Mouse (Mus musculus) kidney, embryonic 14.5 days (tissue): ENCODE measurements at regions not wholly inside any gene's neighbourhood (a gene's known extent, or its start where the extent isn't known, plus 50 kb on each side); places are given as distances from the start of the nearest gene placed in this dataset.
A peak's percentile ranks its signal among the peaks of the same experiment; 100 is the strongest.

Source experiments
- ATAC-seq: fragments of 200-750 bp; cut with Nextera tagmentation; 2 replicates; pipeline ENCODE4 v1.8.0; 2017; ENCODE audit warnings: moderate number of reproducible peaks, mild to moderate bottlenecking, moderate TSS enrichment, moderate library complexity; ENCODE audit not compliant: low FRiP score, low TSS enrichment
- H3K27ac ChIP-seq: fragments of 300-500 bp; sonication (generic); 2 replicates; pipeline ENCODE4 v1.5.1; 2014; ENCODE audit warnings: low read depth, mild to moderate bottlenecking, low read length, moderate library complexity, mixed read lengths
- H3K27me3 ChIP-seq: fragments of 300-500 bp; sonication (generic); 2 replicates; pipeline ENCODE4 v1.6.1; 2014; ENCODE audit warnings: mild to moderate bottlenecking, low read length; ENCODE audit not compliant: control insufficient read depth, insufficient read depth
- H3K36me3 ChIP-seq: fragments of 300-500 bp; sonication (generic); 2 replicates; pipeline ENCODE4 v1.6.1; 2014; ENCODE audit warnings: low read length, mixed read lengths; ENCODE audit not compliant: control insufficient read depth, insufficient read depth
- H3K4me1 ChIP-seq: fragments of 300-500 bp; sonication (generic); 2 replicates; pipeline ENCODE4 v1.6.1; 2014; ENCODE audit warnings: low read length, mixed read lengths; ENCODE audit not compliant: control insufficient read depth, insufficient read depth
- H3K4me2 ChIP-seq: fragments of 300-500 bp; sonication (generic); replicated peaks from 2 replicates; pipeline ENCODE4 v1.6.1; 2014; ENCODE audit warnings: low read depth, mild to moderate bottlenecking, low read length
- H3K4me3 ChIP-seq: fragments of 300-500 bp; sonication (generic); 2 replicates; pipeline ENCODE4 v1.5.1; 2014; ENCODE audit warnings: mild to moderate bottlenecking, low read length
- H3K9ac ChIP-seq: fragments of 300-500 bp; sonication (generic); 2 replicates; pipeline ENCODE4 v1.6.1; 2014; ENCODE audit warnings: low read depth, mild to moderate bottlenecking, low read length, moderate library complexity
- H3K9me3 ChIP-seq: fragments of 300-500 bp; sonication (generic); 2 replicates; pipeline ENCODE4 v1.6.1; 2016; ENCODE audit warnings: low read length; ENCODE audit not compliant: control insufficient read depth
- WGBS: fragments of 180-500 bp; shearing (Covaris S2); extraction: QIAGEN DNeasy Blood & Tissue Kit; methylation state at CpG from one replicate; pipeline ENCODE4 v1.1.7; 2014; 5-methylcytosine and 5-hydroxymethylcytosine counted together

DNA sequence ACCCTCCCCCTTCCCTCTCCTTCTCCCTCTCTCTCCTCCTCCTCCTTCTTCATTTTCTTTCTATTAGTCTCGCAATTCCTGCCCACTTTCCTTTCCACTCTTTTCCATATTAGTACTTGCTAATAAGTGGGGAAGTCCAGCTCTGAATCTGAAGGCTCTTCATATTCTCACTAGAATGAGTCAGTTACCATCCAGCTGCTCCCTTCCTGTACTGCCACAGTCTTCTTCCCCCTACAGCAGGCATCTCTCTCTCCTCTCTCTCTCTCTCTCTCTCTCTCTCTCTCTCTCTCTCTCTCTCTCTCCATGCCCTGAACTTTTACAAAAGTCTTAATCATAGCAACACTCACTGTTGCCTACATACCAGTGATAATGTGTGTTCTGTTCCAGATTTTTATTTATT is 226.6 kb upstream of the Pter start:
- no peaks in the 10 kb centered on the region for H3K27me3 ChIP-seq
- no peak overlapping the region for H3K27ac ChIP-seq
- H3K9me3 ChIP-seq: no peaks in the 10 kb centered on the region
- no peak overlapping the region for H3K9ac ChIP-seq
- H3K36me3 ChIP-seq: no peaks in the 10 kb centered on the region
- ATAC-seq: no peak
- no peak overlapping the region for H3K4me2 ChIP-seq
- 76% methylated on average over 1 of the region's 1 CpGs for WGBS
- no peaks in the 10 kb centered on the region for H3K4me1 ChIP-seq
- H3K4me3 ChIP-seq: no peak overlapping the region

DNA sequence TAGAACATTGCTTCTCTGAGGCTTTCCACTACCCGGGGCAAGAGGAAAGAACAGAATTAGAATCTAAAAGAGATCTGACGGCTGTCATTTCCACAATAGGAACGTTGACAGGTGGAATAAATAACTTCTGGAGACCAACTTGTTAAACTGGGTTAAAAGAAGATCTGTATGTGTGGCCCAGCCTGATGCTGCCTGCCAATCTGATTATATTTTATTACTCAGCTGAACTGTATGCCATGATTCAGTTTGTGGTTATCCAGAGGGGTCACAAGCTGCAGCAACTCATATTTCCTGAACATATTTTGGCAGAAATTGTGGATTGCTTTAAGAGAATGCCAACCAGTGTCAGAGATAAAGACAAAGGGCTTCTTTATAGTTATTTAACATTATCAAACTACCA is 224.5 kb upstream of the Pter start:
- no peak overlapping the region for H3K4me2 ChIP-seq
- no peak for ATAC-seq
- no peaks in the 10 kb centered on the region for H3K4me1 ChIP-seq
- H3K27me3 ChIP-seq: no peaks in the 10 kb centered on the region
- no peak overlapping the region for H3K9ac ChIP-seq
- no peaks in the 10 kb centered on the region for H3K9me3 ChIP-seq
- WGBS: 81% methylated on average over 3 of the region's 3 CpGs
- no peak overlapping the region for H3K4me3 ChIP-seq
- no peaks in the 10 kb centered on the region for H3K36me3 ChIP-seq
- no peak overlapping the region for H3K27ac ChIP-seq

DNA sequence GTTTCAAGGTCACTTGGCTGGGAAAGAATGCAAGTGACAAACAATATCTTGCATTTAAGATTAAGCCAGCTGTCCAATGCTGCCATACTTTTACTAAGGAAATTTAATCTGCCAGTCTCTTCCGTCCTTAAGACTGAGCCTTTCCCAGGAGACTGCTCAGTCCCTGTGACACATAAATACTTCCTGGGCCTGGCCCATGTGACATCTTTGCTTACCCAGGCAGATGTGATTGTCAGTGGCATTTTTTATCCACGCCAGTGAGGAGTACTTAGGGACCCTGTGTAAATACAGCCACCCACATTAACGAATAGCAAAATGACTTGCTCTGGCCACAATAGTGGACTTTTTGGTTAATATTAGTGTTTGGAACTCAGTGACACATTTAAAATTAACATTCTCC is 216.3 kb upstream of the Pter start:
- H3K36me3 ChIP-seq: no peaks in the 10 kb centered on the region
- no peak overlapping the region for H3K4me3 ChIP-seq
- H3K4me2 ChIP-seq: no peak overlapping the region
- no peaks in the 10 kb centered on the region for H3K9me3 ChIP-seq
- ATAC-seq: no peak
- 34% methylated on average over 3 of the region's 3 CpGs for WGBS
- no peak overlapping the region for H3K9ac ChIP-seq
- H3K27me3 ChIP-seq: no peaks in the 10 kb centered on the region
- no peaks in the 10 kb centered on the region for H3K4me1 ChIP-seq
- no peak overlapping the region for H3K27ac ChIP-seq

DNA sequence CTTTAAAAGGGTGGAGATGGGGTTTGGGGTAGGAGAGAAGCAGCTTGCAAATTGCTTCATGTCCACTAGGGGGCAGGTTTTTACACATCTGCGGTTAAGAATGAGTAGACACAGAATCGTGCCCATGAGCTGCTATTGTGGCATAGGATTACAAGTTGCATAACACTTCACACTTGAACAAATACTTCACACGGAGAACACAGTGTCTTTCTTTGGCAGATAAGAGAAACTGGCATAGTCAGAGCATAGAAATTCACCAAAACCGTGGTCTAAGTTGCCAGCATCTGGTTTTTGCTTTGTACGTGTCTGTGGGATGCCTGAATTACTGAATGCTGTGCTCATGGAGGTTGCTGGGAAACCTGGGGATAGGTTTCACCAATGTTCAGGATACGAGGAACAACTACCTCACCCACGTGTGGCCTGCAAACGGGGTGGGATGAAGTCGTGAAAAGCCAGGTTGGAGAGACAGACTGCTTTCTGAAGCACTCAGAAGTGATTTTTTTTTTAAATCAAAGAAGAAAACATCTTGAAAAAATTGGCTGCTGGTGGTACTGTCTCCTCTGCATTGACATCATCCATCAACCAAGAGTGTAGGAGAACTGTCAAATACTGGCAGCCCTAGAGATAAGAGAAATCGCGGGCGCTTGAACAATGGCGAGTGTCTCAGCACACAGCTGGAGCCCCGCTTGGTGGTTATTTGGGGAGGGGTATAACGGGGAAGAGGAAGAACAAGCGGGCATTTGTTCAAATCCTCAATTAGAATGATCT is 214.5 kb upstream of the Pter start:
- Histone ChIP-seq H3K27ac (no peak overlapping the region), H3K4me1 (no peaks in the 10 kb centered on the region), H3K4me3 (no peak overlapping the region), H3K9me3 (no peaks in the 10 kb centered on the region), H3K9ac (no peak overlapping the region), H3K36me3 (no peaks in the 10 kb centered on the region), H3K27me3 (no peaks in the 10 kb centered on the region), H3K4me2 (no peak overlapping the region)
- ATAC-seq: peak; percentile 43; the same call in 1 of the 2 replicates
- 58% methylated on average over 16 of the region's 16 CpGs for WGBS

DNA sequence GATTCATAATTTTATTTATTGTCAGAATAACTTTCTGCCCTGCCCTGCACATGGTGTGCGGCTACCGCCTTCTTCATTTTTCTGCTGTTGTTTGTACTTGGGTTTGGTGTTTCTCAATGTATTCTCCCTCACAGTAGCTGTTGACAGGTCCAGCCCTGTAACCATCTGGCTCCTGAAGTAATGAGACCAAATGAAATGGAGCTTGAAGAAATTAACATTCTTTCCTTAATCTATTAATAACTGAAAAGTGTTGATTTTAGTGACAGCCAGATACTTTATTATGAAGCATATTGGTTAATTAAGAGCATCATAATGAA is 214.0 kb upstream of the Pter start:
- WGBS: 98% methylated on average over 2 of the region's 2 CpGs
- Histone ChIP-seq H3K36me3 (no peaks in the 10 kb centered on the region), H3K9me3 (no peaks in the 10 kb centered on the region), H3K4me3 (no peak overlapping the region), H3K27me3 (no peaks in the 10 kb centered on the region), H3K27ac (no peak overlapping the region), H3K4me2 (no peak overlapping the region), H3K4me1 (no peaks in the 10 kb centered on the region), H3K9ac (no peak overlapping the region)
- ATAC-seq: no peak

DNA sequence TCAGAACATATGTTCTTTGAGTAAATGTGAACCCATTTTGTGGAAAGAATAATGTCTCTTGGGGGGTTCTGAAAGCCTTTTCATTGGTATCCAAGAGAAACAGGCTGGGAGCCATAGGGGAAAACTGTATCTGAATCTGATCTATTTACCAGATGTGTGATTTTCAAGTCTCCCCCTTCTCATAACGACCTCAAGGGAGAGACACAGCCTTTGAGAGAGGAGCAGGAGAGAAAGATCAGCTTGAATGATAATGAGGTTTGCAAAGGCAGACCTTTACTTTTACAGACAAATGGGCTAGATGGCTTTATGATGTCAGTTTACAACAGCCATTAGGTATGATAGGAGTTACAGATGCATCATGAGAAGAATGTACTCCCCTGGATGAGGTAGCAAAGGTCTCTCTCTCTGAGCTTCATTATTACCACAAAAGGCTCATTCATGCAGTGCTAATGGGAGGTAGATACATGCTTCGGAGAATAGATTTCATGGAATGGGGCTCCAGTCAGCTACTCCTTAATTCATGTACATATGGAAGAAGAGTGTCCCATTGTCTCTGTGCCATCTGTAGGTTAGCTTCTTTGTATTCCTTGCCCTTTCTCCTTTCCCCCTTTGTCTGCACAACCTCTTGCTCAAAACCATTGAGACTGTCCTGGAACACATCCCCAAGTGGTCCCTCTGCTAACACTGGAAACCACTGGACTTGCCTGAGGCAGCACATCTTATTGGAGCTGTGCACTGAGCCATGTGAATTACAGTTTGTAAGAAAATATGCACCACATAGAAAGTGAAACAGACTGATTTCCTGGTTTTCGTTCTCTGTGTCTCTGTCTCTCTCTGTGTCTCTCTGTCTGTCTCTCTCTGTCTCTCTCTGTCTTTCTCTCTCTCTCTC is 207.5 kb upstream of the Pter start:
- H3K4me3 ChIP-seq: no peak overlapping the region
- no peak overlapping the region for H3K4me2 ChIP-seq
- no peak for ATAC-seq
- H3K4me1 ChIP-seq: no peaks in the 10 kb centered on the region
- WGBS: 40% methylated on average over 3 of the region's 3 CpGs
- H3K36me3 ChIP-seq: no peaks in the 10 kb centered on the region
- H3K27ac ChIP-seq: no peak overlapping the region
- no peaks in the 10 kb centered on the region for H3K27me3 ChIP-seq
- H3K9ac ChIP-seq: no peak overlapping the region
- H3K9me3 ChIP-seq: no peaks in the 10 kb centered on the region

DNA sequence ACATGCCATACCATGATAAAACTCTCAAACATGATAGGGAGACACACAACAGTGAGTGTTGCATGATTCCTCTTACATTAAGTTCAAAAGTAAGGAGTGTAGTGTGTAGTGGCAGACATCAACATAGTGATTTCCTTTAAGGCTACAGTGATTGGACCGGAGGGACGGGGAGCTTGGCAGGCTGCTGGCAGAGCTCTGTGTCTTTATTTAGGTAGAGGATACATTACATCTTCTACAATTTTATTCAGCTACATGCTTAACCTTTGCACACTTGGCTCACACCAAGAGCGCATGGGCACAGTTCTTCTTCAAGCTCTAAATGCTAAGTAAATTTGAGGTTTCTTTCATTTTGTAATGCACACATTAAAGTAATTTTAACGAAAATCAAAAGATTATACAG is 194.6 kb upstream of the Pter start:
- H3K36me3 ChIP-seq: no peaks in the 10 kb centered on the region
- no peak overlapping the region for H3K9ac ChIP-seq
- no peaks in the 10 kb centered on the region for H3K9me3 ChIP-seq
- no peaks in the 10 kb centered on the region for H3K27me3 ChIP-seq
- no peak overlapping the region for H3K27ac ChIP-seq
- ATAC-seq: no peak
- H3K4me3 ChIP-seq: no peak overlapping the region
- no peaks in the 10 kb centered on the region for H3K4me1 ChIP-seq
- 82% methylated on average over 4 of the region's 4 CpGs for WGBS
- H3K4me2 ChIP-seq: no peak overlapping the region

DNA sequence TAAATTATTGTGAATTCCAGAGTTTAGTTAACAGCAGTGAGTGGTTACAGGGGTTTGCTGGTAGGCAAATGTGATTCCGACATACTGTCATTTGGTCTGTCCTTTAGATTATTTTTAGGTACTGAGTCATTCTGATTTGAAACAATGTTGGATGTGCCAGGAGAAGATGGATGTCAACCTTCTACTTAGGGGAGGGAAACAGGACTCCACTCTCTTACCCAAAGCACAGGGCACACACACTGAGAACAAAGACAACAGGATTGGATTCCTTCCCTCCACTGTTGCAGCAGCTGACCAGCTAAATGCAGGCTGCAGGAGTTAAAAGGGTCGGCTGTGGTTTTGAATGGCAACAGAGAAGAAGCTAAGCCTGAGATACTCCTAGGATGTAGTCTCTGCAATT is 186.7 kb upstream of the Pter start:
- H3K27me3 ChIP-seq: no peaks in the 10 kb centered on the region
- no peak overlapping the region for H3K9ac ChIP-seq
- 52% methylated on average over 2 of the region's 2 CpGs for WGBS
- no peak overlapping the region for H3K4me2 ChIP-seq
- H3K27ac ChIP-seq: no peak overlapping the region
- H3K9me3 ChIP-seq: no peaks in the 10 kb centered on the region
- no peak overlapping the region for H3K4me3 ChIP-seq
- no peak for ATAC-seq
- no peaks in the 10 kb centered on the region for H3K4me1 ChIP-seq
- no peaks in the 10 kb centered on the region for H3K36me3 ChIP-seq

DNA sequence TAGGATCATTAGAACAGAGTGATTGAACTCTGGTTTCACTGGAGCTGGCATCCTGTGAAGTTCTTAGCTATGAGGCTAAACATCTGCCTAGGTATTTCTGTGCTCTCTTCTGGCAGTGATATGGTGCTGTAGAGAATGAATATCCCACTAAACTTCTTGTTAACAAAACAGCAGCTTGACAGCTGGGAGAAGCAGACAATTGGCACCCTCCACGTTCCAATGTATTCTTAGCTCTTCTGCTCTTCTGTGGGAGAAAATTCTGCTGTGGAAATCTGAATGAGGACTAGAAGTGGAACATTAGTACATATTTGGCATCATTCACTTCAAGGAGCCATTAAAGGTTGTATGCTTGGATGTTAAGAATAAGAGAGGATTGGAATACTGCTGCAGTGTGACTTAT is 177.0 kb upstream of the Pter start:
- Histone ChIP-seq H3K4me1 (no peaks in the 10 kb centered on the region), H3K9me3 (no peaks in the 10 kb centered on the region), H3K4me3 (no peak overlapping the region), H3K36me3 (no peaks in the 10 kb centered on the region), H3K27ac (no peak overlapping the region), H3K27me3 (no peaks in the 10 kb centered on the region), H3K4me2 (no peak overlapping the region), H3K9ac (no peak overlapping the region)
- WGBS: 69% methylated on average over 1 of the region's 1 CpGs
- no peak for ATAC-seq
